25 mouse cellular contexts compared by ENCODE assay signal in genomic region chr8:123134149-123134713, GRCm38 (mm10). TPM values are rescaled to one million over a fixed set of nuclear protein-coding genes. Genes with fewer than 3 reads are reported as not detected.
DNase-seq lines count a peak whose midpoint lies in the region; ATAC-seq and TF ChIP-seq lines count a peak whose summit lies in the region.
"Had no signal": no experiment of that assay in that cellular context is flagged by ENCODE, and none has a peak within 500 bp of the region (broad histone marks: within the 10 kb centered on the region; RNA-seq: fewer than 3 reads in every experiment).

No protein-coding gene starts in this region.

- no peak for TF ChIP-seq POLR2A in olfactory bulb, adult 2 months (IDR thresholded peaks at IDR 0.05; ENCODE audit: insufficient read depth, low read depth, low read length)

- 86% methylated on average over 11 of the region's 11 CpGs for WGBS in hindbrain, embryonic 10.5 days
- 86% methylated on average over 11 of the region's 11 CpGs for WGBS in hindbrain, embryonic 13.5 days
- WGBS in midbrain, embryonic 16.5 days, result 82% methylated on average over 11 of the region's 11 CpGs
- WGBS in midbrain, embryonic 13.5 days, result 87% methylated on average over 11 of the region's 11 CpGs
- WGBS in olfactory bulb, adult 2 months, result 81% methylated on average over 11 of the region's 11 CpGs

- peak; percentile 49 to 53 for DNase-seq in cerebellum, postnatal 14 days
- no peak for DNase-seq in cerebellum, adult 9-11 months
- DNase-seq in hindbrain, embryonic 10.5 days (ENCODE audit: low spot score), result no peak
- DNase-seq in layer of hippocampus, postnatal 36 days, result no peak
- DNase-seq: adrenal gland, postnatal 25 days; cerebellum, adult 8-10 months; gastrocnemius, postnatal 36 days; heart, postnatal 36 days; kidney, adult 11 months; kidney, postnatal 36 days; left cerebral cortex, postnatal 4 days; lung, embryonic 14.5 days had no signal

- H3K27me3 ChIP-seq in hindbrain, embryonic 10.5 days (ENCODE audit: insufficient read depth, poor library complexity, severe bottlenecking), result no peaks in the 10 kb centered on the region; the same call in 1 of the 2 replicates
- H3K27me3 ChIP-seq in hindbrain, embryonic 13.5 days, result 0 out of 2 replicates have a peak, but pooled peaks cover 5% of the 10 kb centered on the region
- H3K27me3 ChIP-seq in midbrain, embryonic 16.5 days (ENCODE audit: control insufficient read depth, insufficient read depth, low read depth, low read length), result no peaks in the 10 kb centered on the region
- no peaks in the 10 kb centered on the region for H3K27me3 ChIP-seq in midbrain, embryonic 13.5 days
- H3K27me3 ChIP-seq: embryonic facial prominence, embryonic 12.5 days; forebrain, embryonic 15.5 days; kidney, embryonic 15.5 days; limb, embryonic 15.5 days had no signal

- no peak for ATAC-seq in hindbrain, embryonic 13.5 days (ENCODE audit: low FRiP score)
- no peak for ATAC-seq in midbrain, embryonic 16.5 days
- no peak for ATAC-seq in midbrain, embryonic 13.5 days
- ATAC-seq: CD4-positive, CD25-positive, alpha-beta regulatory T cell, adult 4 months; forebrain, embryonic 15.5 days had no signal

- H3K9me3 ChIP-seq in hindbrain, embryonic 10.5 days, result 0 out of 2 replicates have a peak, but pooled peaks cover 4% of the 10 kb centered on the region
- no peaks in the 10 kb centered on the region for H3K9me3 ChIP-seq in hindbrain, embryonic 13.5 days
- no peaks in the 10 kb centered on the region for H3K9me3 ChIP-seq in midbrain, embryonic 16.5 days (replicated peaks; ENCODE audit: control insufficient read depth, low read length, poor library complexity, severe bottlenecking)
- H3K9me3 ChIP-seq in midbrain, embryonic 13.5 days, result no peaks in the 10 kb centered on the region
- H3K9me3 ChIP-seq: embryonic facial prominence, embryonic 12.5 days; forebrain, embryonic 15.5 days; kidney, embryonic 15.5 days; limb, embryonic 15.5 days had no signal

- H3K36me3 ChIP-seq in hindbrain, embryonic 10.5 days, result no peaks in the 10 kb centered on the region
- H3K36me3 ChIP-seq in hindbrain, embryonic 13.5 days, result no peaks in the 10 kb centered on the region
- H3K36me3 ChIP-seq in midbrain, embryonic 16.5 days (ENCODE audit: control insufficient read depth, insufficient read depth, low read length), result no peaks in the 10 kb centered on the region
- H3K36me3 ChIP-seq in midbrain, embryonic 13.5 days, result no peaks in the 10 kb centered on the region
- H3K36me3 ChIP-seq: embryonic facial prominence, embryonic 12.5 days; forebrain, embryonic 15.5 days; kidney, embryonic 15.5 days; limb, embryonic 15.5 days had no signal

- H3K9ac ChIP-seq in hindbrain, embryonic 13.5 days, result no peak overlapping the region
- no peak overlapping the region for H3K9ac ChIP-seq in midbrain, embryonic 16.5 days (ENCODE audit: low read depth, low read length)
- no peak overlapping the region for H3K9ac ChIP-seq in midbrain, embryonic 13.5 days (replicated peaks)
- H3K9ac ChIP-seq: embryonic facial prominence, embryonic 12.5 days; forebrain, embryonic 15.5 days; kidney, embryonic 15.5 days; limb, embryonic 15.5 days; liver, embryonic 14.5 days; lung, embryonic 14.5 days had no signal

- no peak overlapping the region for H3K4me3 ChIP-seq in hindbrain, embryonic 10.5 days
- H3K4me3 ChIP-seq in hindbrain, embryonic 13.5 days, result no peak overlapping the region
- no peak overlapping the region for H3K4me3 ChIP-seq in midbrain, embryonic 16.5 days (ENCODE audit: low read depth, low read length)
- no peak overlapping the region for H3K4me3 ChIP-seq in midbrain, embryonic 13.5 days (replicated peaks)
- no peak overlapping the region for H3K4me3 ChIP-seq in olfactory bulb, adult 2 months (ENCODE audit: insufficient read depth, low read depth, low read length)
- H3K4me3 ChIP-seq: embryonic facial prominence, embryonic 12.5 days; forebrain, embryonic 15.5 days; kidney, embryonic 15.5 days; limb, embryonic 15.5 days had no signal

- H3K27ac ChIP-seq in hindbrain, embryonic 10.5 days, result 0 out of 2 replicates have a peak overlapping the region, but pooled peaks have one; percentile 13
- H3K27ac ChIP-seq in hindbrain, embryonic 13.5 days, result no peak overlapping the region
- peak overlapping the region; percentile 83 for H3K27ac ChIP-seq in midbrain, embryonic 16.5 days (ENCODE audit: low read length)
- no peak overlapping the region for H3K27ac ChIP-seq in midbrain, embryonic 13.5 days
- peak overlapping the region; percentile 58; the same call in 1 of the 2 replicates for H3K27ac ChIP-seq in olfactory bulb, adult 2 months (ENCODE audit: insufficient read depth, low read depth, low read length)
- H3K27ac ChIP-seq: embryonic facial prominence, embryonic 12.5 days; kidney, embryonic 15.5 days; limb, embryonic 15.5 days; liver, embryonic 14.5 days; stomach, postnatal 0 days had no signal

- H3K4me1 ChIP-seq in hindbrain, embryonic 10.5 days (replicated peaks), result peaks cover 33% of the 10 kb centered on the region
- H3K4me1 ChIP-seq in hindbrain, embryonic 13.5 days (replicated peaks), result peaks cover 36% of the 10 kb centered on the region
- peaks cover 18% of the 10 kb centered on the region for H3K4me1 ChIP-seq in midbrain, embryonic 16.5 days (ENCODE audit: control insufficient read depth, insufficient read depth, low read length)
- peaks cover 31% of the 10 kb centered on the region for H3K4me1 ChIP-seq in midbrain, embryonic 13.5 days (replicated peaks)
- peaks cover 41% of the 10 kb centered on the region for H3K4me1 ChIP-seq in olfactory bulb, adult 2 months (ENCODE audit: control insufficient read depth, insufficient read depth, low read length)

- no peak overlapping the region for H3K4me2 ChIP-seq in hindbrain, embryonic 13.5 days
- no peak overlapping the region for H3K4me2 ChIP-seq in midbrain, embryonic 16.5 days (ENCODE audit: low read length)
- H3K4me2 ChIP-seq in midbrain, embryonic 13.5 days (replicated peaks), result no peak overlapping the region
- H3K4me2 ChIP-seq: embryonic facial prominence, embryonic 12.5 days; forebrain, embryonic 15.5 days; kidney, embryonic 15.5 days; limb, embryonic 15.5 days; lung, embryonic 14.5 days had no signal

- no peak for TF ChIP-seq CTCF in olfactory bulb, adult 2 months (IDR thresholded peaks at IDR 0.05; ENCODE audit: insufficient read depth, low read depth, low read length)

RNA-seq across cellular contexts. Expression of gene Cpne7, which starts 17.1 kb away (rescaled TPM):
- 0.12 and 0.63 TPM in 2 replicates for polyA plus RNA-seq in hindbrain, embryonic 10.5 days (2016; fragmentation: Nextera tagmentation; extraction: Ambion mirVana)
- polyA plus RNA-seq in hindbrain, embryonic 13.5 days (2015; fragmentation: Nextera tagmentation; extraction: Ambion mirVana), result 0.53 and 0.87 TPM in 2 replicates
- polyA plus RNA-seq in midbrain, embryonic 16.5 days (2015; fragmentation: Nextera tagmentation; extraction: Ambion mirVana), result 10.1 and 17.1 TPM in 2 replicates
- polyA plus RNA-seq in midbrain, embryonic 13.5 days (2015; fragmentation: Nextera tagmentation; extraction: Ambion mirVana), result 1.6 and 1.9 TPM in 2 replicates
- not detected in 2 replicates for polyA plus RNA-seq in olfactory bulb, adult 2 months (2012; ENCODE audit: insufficient read depth, insufficient read length, low replicate concordance, missing spikeins)
- 100 to 1,000 TPM; 305 to 318 TPM for total RNA-seq in layer of hippocampus, postnatal 36 days (2021)

RNA-seq across cellular contexts. Expression of gene Sult5a1, which starts 23.9 kb away (rescaled TPM):
- polyA plus RNA-seq in hindbrain, embryonic 10.5 days (2016; fragmentation: Nextera tagmentation; extraction: Ambion mirVana), result 4.3 and 5.8 TPM in 2 replicates
- 1.5 and 2.2 TPM in 2 replicates for polyA plus RNA-seq in hindbrain, embryonic 13.5 days (2015; fragmentation: Nextera tagmentation; extraction: Ambion mirVana)
- polyA plus RNA-seq in midbrain, embryonic 16.5 days (2015; fragmentation: Nextera tagmentation; extraction: Ambion mirVana), result 0.40 and 0.42 TPM in 2 replicates
- 0.77 and 1.0 TPM in 2 replicates for polyA plus RNA-seq in midbrain, embryonic 13.5 days (2015; fragmentation: Nextera tagmentation; extraction: Ambion mirVana)
- polyA plus RNA-seq in olfactory bulb, adult 2 months (2012; ENCODE audit: insufficient read depth, insufficient read length, low replicate concordance, missing spikeins), result not detected in 2 replicates
- total RNA-seq in layer of hippocampus, postnatal 36 days (2021), result 1 to 10 TPM; 1.6 to 2.2 TPM
- total RNA-seq: left cerebral cortex, postnatal 4 days; megakaryocyte, adult 5-6 weeks; monocyte, adult 5-6 weeks had no signal

RNA-seq across cellular contexts. Expression of gene Rpl13, which starts 32.1 kb away (rescaled TPM):
- polyA plus RNA-seq in hindbrain, embryonic 10.5 days (2016; fragmentation: Nextera tagmentation; extraction: Ambion mirVana), result 1,248 and 1,330 TPM in 2 replicates
- 766 and 789 TPM in 2 replicates for polyA plus RNA-seq in hindbrain, embryonic 13.5 days (2015; fragmentation: Nextera tagmentation; extraction: Ambion mirVana)
- polyA plus RNA-seq in midbrain, embryonic 16.5 days (2015; fragmentation: Nextera tagmentation; extraction: Ambion mirVana), result 639 and 669 TPM in 2 replicates
- polyA plus RNA-seq in midbrain, embryonic 13.5 days (2015; fragmentation: Nextera tagmentation; extraction: Ambion mirVana), result 776 and 798 TPM in 2 replicates
- polyA plus RNA-seq in olfactory bulb, adult 2 months (2012; ENCODE audit: insufficient read depth, insufficient read length, low replicate concordance, missing spikeins), result 1,464 TPM in 1 of 2 replicates, not detected in the other
- total RNA-seq in layer of hippocampus, postnatal 36 days (2021), result 100 to 1,000 TPM; 391 to 451 TPM

RNA-seq across cellular contexts. Expression of gene Dpep1, which starts 51.8 kb away (rescaled TPM):
- polyA plus RNA-seq in hindbrain, embryonic 10.5 days (2016; fragmentation: Nextera tagmentation; extraction: Ambion mirVana), result 3.2 and 4.9 TPM in 2 replicates
- 0.35 TPM in 1 of 2 replicates, not detected in the other for polyA plus RNA-seq in hindbrain, embryonic 13.5 days (2015; fragmentation: Nextera tagmentation; extraction: Ambion mirVana)
- 0.14 and 0.40 TPM in 2 replicates for polyA plus RNA-seq in midbrain, embryonic 16.5 days (2015; fragmentation: Nextera tagmentation; extraction: Ambion mirVana)
- polyA plus RNA-seq in midbrain, embryonic 13.5 days (2015; fragmentation: Nextera tagmentation; extraction: Ambion mirVana), result not detected in 2 replicates
- not detected in 2 replicates for polyA plus RNA-seq in olfactory bulb, adult 2 months (2012; ENCODE audit: insufficient read depth, insufficient read length, low replicate concordance, missing spikeins)
- under 1 TPM in 1 of 2 experiments, not detected in 1; 0.23 TPM for total RNA-seq in layer of hippocampus, postnatal 36 days (2021)
- total RNA-seq: left cerebral cortex, postnatal 4 days; monocyte, adult 5-6 weeks had no signal
- polyA plus RNA-seq: CD4-positive, CD25-positive, alpha-beta regulatory T cell, adult 4 months had no signal

Comparison
In these comparisons a context has a peak if more than half of its experiments do, and no peak if none do; other contexts are left out.
1. DNase-seq: peak in cerebellum, postnatal 14 days (2 of 2); none in cerebellum, adult 9-11 months (single experiment), hindbrain, embryonic 10.5 days (single experiment) and layer of hippocampus, postnatal 36 days (0 of 2).
2. H3K27ac ChIP-seq: peak in hindbrain, embryonic 10.5 days (single experiment), midbrain, embryonic 16.5 days (single experiment) and olfactory bulb, adult 2 months (single experiment); none in hindbrain, embryonic 13.5 days (single experiment) and midbrain, embryonic 13.5 days (single experiment).